Mouse (Mus musculus) embryonic facial prominence, embryonic 11.5 days (tissue): ENCODE data around the gene 2410002F23Rik. TPM values are rescaled to one million over a fixed set of nuclear protein-coding genes. Genes with fewer than 3 reads are reported as not detected.

Experiments used
- ATAC-seq: fragments of 200-750 bp; cut with Nextera tagmentation; replicated peaks from 2 replicates; pipeline ENCODE4 v1.8.0; 2017; ENCODE audit warnings: low read depth; ENCODE audit not compliant: insufficient number of reproducible peaks, low FRiP score, low TSS enrichment
- DNase-seq: peaks from one replicate; pipeline ENCODE4 v3.0.0-alpha.2; 2015; ENCODE audit warnings: low spot score
- H3K27ac ChIP-seq: fragments of 300-500 bp; sonication (generic); replicated peaks from 2 replicates; pipeline ENCODE4 v1.5.1; 2014; ENCODE audit warnings: mild to moderate bottlenecking, low read depth, low read length, control low read depth
- H3K27me3 ChIP-seq: fragments of 300-500 bp; sonication (generic); 2 replicates; pipeline ENCODE4 v1.6.1; 2014; ENCODE audit warnings: mild to moderate bottlenecking, low read length, moderate library complexity, mixed read lengths; ENCODE audit not compliant: control insufficient read depth, insufficient read depth
- H3K36me3 ChIP-seq: fragments of 300-500 bp; sonication (generic); replicated peaks from 2 replicates; pipeline ENCODE4 v1.6.1; 2014; ENCODE audit warnings: low read depth, mild to moderate bottlenecking, low read length, moderate library complexity, mixed read lengths; ENCODE audit not compliant: control insufficient read depth, insufficient read depth
- H3K4me1 ChIP-seq: fragments of 300-500 bp; sonication (generic); 2 replicates; pipeline ENCODE4 v1.6.1; 2014; ENCODE audit warnings: low read length, mixed read lengths; ENCODE audit not compliant: control insufficient read depth, insufficient read depth
- H3K4me2 ChIP-seq: fragments of 300-500 bp; sonication (generic); 2 replicates; pipeline ENCODE4 v1.6.1; 2014; ENCODE audit warnings: low read depth, mild to moderate bottlenecking, control low read depth, low read length, moderate library complexity
- H3K4me3 ChIP-seq: fragments of 300-500 bp; sonication (generic); 2 replicates; pipeline ENCODE4 v1.5.1; 2014; ENCODE audit warnings: low read depth, low read length, control low read depth
- H3K9ac ChIP-seq: fragments of 300-500 bp; sonication (generic); replicated peaks from 2 replicates; pipeline ENCODE4 v1.6.1; 2014; ENCODE audit warnings: mild to moderate bottlenecking, control low read depth, low read length
- H3K9me3 ChIP-seq: fragments of 300-500 bp; sonication (generic); replicated peaks from 2 replicates; pipeline ENCODE4 v1.6.1; 2016; ENCODE audit warnings: mild to moderate bottlenecking, low read length, inconsistent platforms, mixed read lengths; ENCODE audit not compliant: control insufficient read depth
- WGBS: fragments of 180-500 bp; shearing (Covaris S2); extraction: QIAGEN DNeasy Blood & Tissue Kit; methylation state at CpG from one replicate; pipeline ENCODE4 v1.1.7; 2014; 5-methylcytosine and 5-hydroxymethylcytosine counted together
- polyA plus RNA-seq: library from polyadenylated mRNA; unstranded; fragments of >200 nt; fragmentation: Nextera tagmentation; extraction: Ambion mirVana; gene quantifications from 2 replicates; pipeline ENCODE4 v1.2.1, GENCODE M21; 2014

The 2410002F23Rik gene
- polyA plus RNA-seq, 1 experiment from 2014 or later = 121 TPM

DNA sequence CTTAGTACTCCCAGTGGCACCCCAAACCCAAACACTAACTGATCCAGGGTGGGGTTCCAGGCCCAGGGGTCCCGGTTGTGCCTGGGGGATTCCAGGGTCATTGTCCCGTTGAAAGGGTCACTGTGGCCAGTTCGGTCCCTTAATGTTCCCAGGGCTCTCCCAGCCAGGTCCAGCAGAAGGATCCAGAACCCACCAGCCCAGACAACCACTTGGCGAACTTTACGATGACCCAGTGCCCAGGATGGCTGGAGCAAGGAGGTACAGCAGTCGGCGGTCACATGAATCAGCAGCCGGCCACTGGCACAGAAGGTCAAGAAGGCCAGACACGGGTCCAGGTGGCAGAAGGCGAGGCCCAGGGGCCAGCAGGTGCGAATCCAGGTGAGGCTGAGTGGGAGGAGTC, 21.6 kb downstream of the 2410002F23Rik start:
- no peaks in the 10 kb centered on the region for H3K9me3 ChIP-seq
- 85% methylated on average over 11 of the region's 11 CpGs for WGBS
- H3K36me3 ChIP-seq = no peaks in the 10 kb centered on the region
- no peak overlapping the region for H3K9ac ChIP-seq
- no peak for ATAC-seq
- H3K4me2 ChIP-seq = no peak overlapping the region
- H3K4me1 ChIP-seq = no peaks in the 10 kb centered on the region
- no peak for DNase-seq
- no peak overlapping the region for H3K4me3 ChIP-seq
- H3K27me3 ChIP-seq = peaks cover 6% of the 10 kb centered on the region; the same call in 1 of the 2 replicates
- no peak overlapping the region for H3K27ac ChIP-seq

- H3K4me1 ChIP-seq = no peaks in the 10 kb centered on the region
- H3K9me3 ChIP-seq = no peaks in the 10 kb centered on the region
- H3K27ac ChIP-seq = no peak overlapping the region
- DNase-seq = no peak
- 83% methylated on average over 2 of the region's 2 CpGs for WGBS
- H3K4me2 ChIP-seq = no peak overlapping the region
- H3K9ac ChIP-seq = no peak overlapping the region
- no peaks in the 10 kb centered on the region for H3K36me3 ChIP-seq
- no peak for ATAC-seq
- 0 out of 2 replicates have a peak, but pooled peaks cover 3% of the 10 kb centered on the region for H3K27me3 ChIP-seq
- no peak overlapping the region for H3K4me3 ChIP-seq
Observed at GRCm38 (mm10) chr7:44269397-44269796, 22.9 kb downstream of the 2410002F23Rik start.

DNA sequence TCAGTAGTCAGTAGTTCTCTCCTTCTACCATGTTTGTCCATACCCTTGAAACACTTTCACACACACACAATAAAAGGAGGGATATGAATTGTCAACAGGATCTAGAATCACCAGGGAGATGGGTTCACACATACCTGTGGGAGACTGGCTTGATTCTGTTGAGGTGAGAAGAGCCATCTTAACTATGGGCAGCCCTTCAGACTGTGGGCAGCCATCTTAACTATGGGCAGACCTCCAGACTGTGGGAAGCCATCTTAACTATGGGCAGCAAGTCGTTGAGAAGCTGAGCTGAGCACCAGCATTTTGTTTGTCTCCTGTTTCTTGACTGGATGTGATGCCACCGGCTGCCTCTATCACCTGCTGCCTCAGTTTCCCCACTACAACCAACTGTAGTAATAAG, 24.8 kb downstream of the 2410002F23Rik start:
- WGBS = 58% methylated on average over 2 of the region's 2 CpGs

GRCm38 (mm10) chr7:44272546-44272945, 26.0 kb downstream of the 2410002F23Rik start:
- Histone ChIP-seq H3K27me3 (no peaks in the 10 kb centered on the region), H3K4me1 (no peaks in the 10 kb centered on the region), H3K4me2 (no peak overlapping the region), H3K36me3 (no peaks in the 10 kb centered on the region), H3K4me3 (no peak overlapping the region), H3K9ac (no peak overlapping the region), H3K27ac (no peak overlapping the region), H3K9me3 (no peaks in the 10 kb centered on the region)
- WGBS = 84% methylated on average over 7 of the region's 7 CpGs
- DNase-seq (no peak), ATAC-seq (no peak)

More for the DNA sequence above, 24.8 kb downstream of the 2410002F23Rik start:
- H3K36me3 ChIP-seq = no peaks in the 10 kb centered on the region
- DNase-seq (no peak), ATAC-seq (no peak)
- no peaks in the 10 kb centered on the region for H3K4me1 ChIP-seq
- H3K4me2 ChIP-seq = no peak overlapping the region
- no peak overlapping the region for H3K4me3 ChIP-seq
- no peak overlapping the region for H3K27ac ChIP-seq
- no peaks in the 10 kb centered on the region for H3K27me3 ChIP-seq
- H3K9me3 ChIP-seq = no peaks in the 10 kb centered on the region
- H3K9ac ChIP-seq = no peak overlapping the region

- DNase-seq (no peak), ATAC-seq (no peak)
- no peak overlapping the region for H3K9ac ChIP-seq
- no peaks in the 10 kb centered on the region for H3K4me1 ChIP-seq
- no peak overlapping the region for H3K27ac ChIP-seq
- no peak overlapping the region for H3K4me2 ChIP-seq
- H3K4me3 ChIP-seq = no peak overlapping the region
- no peaks in the 10 kb centered on the region for H3K9me3 ChIP-seq
- WGBS = 74% methylated on average over 7 of the region's 7 CpGs
- H3K27me3 ChIP-seq = no peaks in the 10 kb centered on the region
- H3K36me3 ChIP-seq = no peaks in the 10 kb centered on the region
Observed at GRCm38 (mm10) chr7:44273446-44273845, 26.9 kb downstream of the 2410002F23Rik start.

- Histone ChIP-seq H3K36me3 (no peaks in the 10 kb centered on the region), H3K4me2 (no peak overlapping the region), H3K4me3 (no peak overlapping the region), H3K4me1 (no peaks in the 10 kb centered on the region), H3K9ac (no peak overlapping the region), H3K27me3 (no peaks in the 10 kb centered on the region), H3K27ac (no peak overlapping the region), H3K9me3 (no peaks in the 10 kb centered on the region)
- DNase-seq (no peak), ATAC-seq (no peak)
- 33% methylated on average over 11 of the region's 11 CpGs for WGBS
Observed at GRCm38 (mm10) chr7:44274096-44274495, 27.6 kb downstream of the 2410002F23Rik start.

- H3K9me3 ChIP-seq = no peaks in the 10 kb centered on the region
- no peak overlapping the region for H3K27ac ChIP-seq
- no peak overlapping the region for H3K4me3 ChIP-seq
- DNase-seq = no peak
- no peaks in the 10 kb centered on the region for H3K36me3 ChIP-seq
- no peak overlapping the region for H3K9ac ChIP-seq
- 75% methylated on average over 3 of the region's 3 CpGs for WGBS
- ATAC-seq = no peak
- H3K27me3 ChIP-seq = no peaks in the 10 kb centered on the region
- H3K4me1 ChIP-seq = no peaks in the 10 kb centered on the region
- H3K4me2 ChIP-seq = no peak overlapping the region
Observed at GRCm38 (mm10) chr7:44275546-44275945, 29.0 kb downstream of the 2410002F23Rik start.

- no peak overlapping the region for H3K4me2 ChIP-seq
- H3K27me3 ChIP-seq = no peaks in the 10 kb centered on the region
- H3K4me3 ChIP-seq = no peak overlapping the region
- H3K9me3 ChIP-seq = no peaks in the 10 kb centered on the region
- ATAC-seq (no peak), DNase-seq (no peak)
- WGBS = 79% methylated on average over 8 of the region's 10 CpGs
- no peaks in the 10 kb centered on the region for H3K4me1 ChIP-seq
- no peaks in the 10 kb centered on the region for H3K36me3 ChIP-seq
- no peak overlapping the region for H3K9ac ChIP-seq
- H3K27ac ChIP-seq = no peak overlapping the region
Observed at GRCm38 (mm10) chr7:44276461-44277249, 30.1 kb downstream of the 2410002F23Rik start.
